Mouse (Mus musculus): ENCODE results near the gene Hspa1l.

The Hspa1l gene

GRCm38 (mm10) chr17:35024261-35024660, 51.8 kb downstream of the Hspa1l start:
- no peak for DNase-seq (ENCODE audit: low spot score in 2 of 2)

- no peak for DNase-seq (ENCODE audit: low spot score in 2 of 2)
Measured at GRCm38 (mm10) chr17:35024691-35025488, 52.4 kb downstream of the Hspa1l start.

GRCm38 (mm10) chr17:35026206-35026605, 53.7 kb downstream of the Hspa1l start:
- no peak for DNase-seq (ENCODE audit: low spot score in 2 of 2)

- no peak for DNase-seq (ENCODE audit: low spot score in 2 of 2)
Measured at GRCm38 (mm10) chr17:35027277-35028068, 55.0 kb downstream of the Hspa1l start, which contains the start of gene Sapcd1. Gene Sapcd1 (minus strand): TSS chr17:35028016.

- DNase-seq (ENCODE audit: low spot score in 2 of 2): no peak
Measured at GRCm38 (mm10) chr17:35028315-35028714, 55.8 kb downstream of the Hspa1l start.

All from spleen, postnatal 14 days (tissue).